Mouse (Mus musculus): ENCODE measurements around the gene Dock3. TPM values are rescaled to one million over a fixed set of nuclear protein-coding genes. Genes with fewer than 3 reads are reported as not detected.
A peak's percentile ranks its signal among the peaks of the same experiment; 100 is the strongest.

The Dock3 gene
- polyA plus RNA-seq, 1 experiment from 2014 or later = 0.91 TPM

DNA sequence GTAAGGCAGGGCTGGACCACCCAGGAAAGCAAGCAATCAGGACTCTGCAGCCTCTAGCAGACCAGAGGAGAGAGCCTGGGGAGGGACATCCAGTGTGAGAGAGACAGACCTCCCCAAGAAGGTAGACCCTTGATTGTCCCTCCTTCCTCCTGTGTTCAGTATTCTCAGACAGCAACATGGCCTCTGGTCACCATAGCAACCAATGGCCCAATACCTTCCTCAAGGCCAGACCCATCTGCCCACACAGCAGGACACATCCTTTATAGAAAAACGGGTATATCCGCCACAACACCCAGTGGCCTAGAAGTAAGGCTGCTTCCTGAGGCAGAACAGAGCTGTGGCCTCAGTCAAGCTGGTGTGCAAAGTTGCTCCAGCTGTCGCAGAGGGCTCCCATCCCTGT is 23.9 kb upstream of the Dock3 start:
- WGBS = 61% methylated on average over 3 of the region's 3 CpGs
- Histone ChIP-seq H3K27ac (ENCODE audit: poor library complexity, severe bottlenecking) (no peak overlapping the region), H3K9ac (no peak overlapping the region), H3K4me1 (replicated peaks) (peaks cover 28% of the 10 kb centered on the region), H3K27me3 (replicated peaks) (no peaks in the 10 kb centered on the region), H3K4me2 (no peak overlapping the region), H3K36me3 (no peaks in the 10 kb centered on the region), H3K4me3 (no peak overlapping the region), H3K9me3 (replicated peaks) (no peaks in the 10 kb centered on the region)
- ATAC-seq (ENCODE audit: insufficient number of reproducible peaks, low FRiP score) = no peak

DNA sequence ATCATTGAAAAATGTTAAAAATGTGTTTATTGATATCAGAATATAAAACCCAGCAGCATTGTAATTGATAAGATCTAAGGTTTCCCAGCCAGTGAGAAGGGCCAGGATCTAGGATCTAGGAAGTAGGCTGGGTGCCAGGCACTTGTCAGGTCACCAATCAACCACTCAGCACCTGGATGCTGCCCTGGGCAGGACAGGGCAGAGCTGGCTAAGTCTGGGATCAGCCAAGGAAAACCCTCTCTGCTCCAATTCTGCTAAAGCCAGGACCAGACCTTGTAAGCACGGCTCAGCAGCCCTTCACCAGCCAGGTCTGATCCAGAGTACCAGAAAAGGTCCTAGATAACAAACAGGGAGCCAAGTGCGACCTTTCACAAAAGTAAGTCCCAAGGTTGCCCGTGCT is 23.2 kb upstream of the Dock3 start:
- Histone ChIP-seq H3K4me3 (no peak overlapping the region), H3K27ac (ENCODE audit: poor library complexity, severe bottlenecking) (no peak overlapping the region), H3K36me3 (no peaks in the 10 kb centered on the region), H3K4me1 (replicated peaks) (peaks cover 22% of the 10 kb centered on the region), H3K27me3 (replicated peaks) (no peaks in the 10 kb centered on the region; the same call in 1 of the 2 replicates), H3K9ac (no peak overlapping the region), H3K9me3 (replicated peaks) (no peaks in the 10 kb centered on the region), H3K4me2 (no peak overlapping the region)
- no peak for ATAC-seq (ENCODE audit: insufficient number of reproducible peaks, low FRiP score)
- WGBS = 64% methylated on average over 3 of the region's 3 CpGs

DNA sequence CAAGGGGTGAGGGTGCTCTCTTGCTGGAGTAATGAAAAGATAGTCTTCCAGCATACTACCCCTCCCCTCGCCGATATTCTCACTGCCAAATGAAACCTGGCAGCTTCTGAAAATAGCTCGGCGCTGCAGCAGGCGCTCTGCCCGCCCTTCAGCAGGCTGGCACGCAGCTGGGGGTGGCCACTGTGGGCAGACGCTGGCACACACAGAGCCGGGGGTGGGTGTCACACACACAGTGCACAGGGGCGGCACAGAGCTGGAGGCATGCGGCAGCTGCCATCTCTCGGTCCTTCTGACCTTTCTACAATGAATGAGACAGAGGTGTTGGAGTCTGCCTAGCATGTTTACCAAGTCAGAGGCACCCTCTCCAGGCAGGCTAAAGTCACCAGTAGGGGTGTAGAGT is 22.8 kb upstream of the Dock3 start:
- 69% methylated on average over 12 of the region's 12 CpGs for WGBS
- Histone ChIP-seq H3K4me2 (peak overlapping the region; percentile 32), H3K9me3 (replicated peaks) (no peaks in the 10 kb centered on the region), H3K27ac (ENCODE audit: poor library complexity, severe bottlenecking) (no peak overlapping the region), H3K27me3 (replicated peaks) (peaks cover under 1% of the 10 kb centered on the region; the same call in 1 of the 2 replicates), H3K4me3 (no peak overlapping the region), H3K9ac (no peak overlapping the region; the same call in 1 of the 2 replicates), H3K4me1 (replicated peaks) (peaks cover 18% of the 10 kb centered on the region), H3K36me3 (no peaks in the 10 kb centered on the region)
- ATAC-seq (ENCODE audit: insufficient number of reproducible peaks, low FRiP score) = no peak

DNA sequence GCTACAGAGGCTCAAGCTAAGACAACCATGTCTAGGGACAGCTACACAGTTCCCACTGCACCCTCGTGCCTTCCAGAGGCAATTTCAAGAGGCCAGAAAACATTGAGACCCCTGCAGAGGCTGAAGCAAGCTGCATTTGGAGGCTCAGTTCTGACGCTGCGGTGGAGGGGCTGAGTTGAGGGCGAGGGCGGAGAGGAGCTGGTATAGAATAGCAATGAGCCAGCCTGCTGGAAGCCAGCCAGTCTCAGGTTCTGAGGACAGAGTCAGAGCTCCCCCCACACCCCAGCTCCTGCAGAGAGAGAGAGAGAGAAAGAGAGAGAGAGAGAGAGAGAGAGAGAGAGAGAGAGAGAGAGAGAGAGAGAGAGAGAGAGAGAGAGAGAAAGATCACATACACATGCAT is 20.5 kb upstream of the Dock3 start:
- Histone ChIP-seq H3K4me1 (replicated peaks) (peaks cover 12% of the 10 kb centered on the region), H3K9ac (no peak overlapping the region), H3K27me3 (replicated peaks) (peaks cover 7% of the 10 kb centered on the region), H3K27ac (ENCODE audit: poor library complexity, severe bottlenecking) (no peak overlapping the region), H3K36me3 (no peaks in the 10 kb centered on the region), H3K4me3 (no peak overlapping the region), H3K9me3 (replicated peaks) (no peaks in the 10 kb centered on the region), H3K4me2 (no peak overlapping the region)
- no peak for ATAC-seq (ENCODE audit: insufficient number of reproducible peaks, low FRiP score)
- 28% methylated on average over 5 of the region's 5 CpGs for WGBS

DNA sequence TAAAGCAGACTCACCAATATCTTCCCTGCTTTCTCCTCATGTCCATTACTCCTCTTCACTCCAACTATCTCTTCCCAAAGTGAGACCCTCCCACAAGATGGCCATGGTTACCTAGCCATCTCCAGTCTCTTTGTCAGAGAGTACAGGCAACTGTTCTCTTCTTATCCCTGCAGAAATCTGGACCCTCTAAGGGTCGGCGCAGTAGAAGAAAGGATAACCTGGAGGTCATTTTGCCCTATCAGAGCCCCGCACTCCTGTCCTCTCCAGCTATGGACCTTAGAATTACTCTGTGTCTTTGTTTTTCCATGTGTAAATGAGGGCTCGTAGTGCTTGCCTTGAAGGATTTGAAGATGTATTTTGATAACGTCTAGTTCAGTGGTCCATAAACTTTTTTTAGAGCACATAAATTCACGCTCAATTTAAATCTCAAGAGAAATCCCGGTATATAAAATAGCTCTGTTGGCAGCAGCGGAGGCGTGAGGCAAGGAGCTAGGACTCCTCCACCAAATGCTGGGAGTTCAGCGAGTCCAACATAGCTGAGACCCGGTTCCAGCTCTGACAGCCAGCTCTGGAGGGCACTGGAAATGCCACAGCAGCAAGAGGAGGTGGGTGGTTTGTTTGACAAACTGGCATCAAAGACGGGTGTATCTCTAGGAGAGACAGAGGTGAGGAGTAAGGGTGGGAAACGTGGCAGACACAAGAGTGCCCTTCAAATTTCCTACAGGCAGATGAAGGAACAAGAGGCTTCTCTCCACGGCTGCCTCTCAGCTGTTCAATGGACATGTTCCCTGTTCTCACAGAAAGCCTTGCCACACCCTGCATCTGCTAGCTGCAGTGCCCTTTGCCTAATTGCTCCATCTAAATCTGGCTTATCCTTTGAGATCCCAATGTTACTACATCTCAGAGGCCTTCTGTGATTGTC is 19.0 kb upstream of the Dock3 start:
- no peak for ATAC-seq (ENCODE audit: insufficient number of reproducible peaks, low FRiP score)
- peaks cover 7% of the 10 kb centered on the region for H3K27me3 ChIP-seq (replicated peaks)
- 75% methylated on average over 14 of the region's 14 CpGs for WGBS
- no peaks in the 10 kb centered on the region for H3K36me3 ChIP-seq
- peaks cover 12% of the 10 kb centered on the region for H3K4me1 ChIP-seq (replicated peaks)
- H3K9me3 ChIP-seq (replicated peaks) = no peaks in the 10 kb centered on the region
- H3K4me2 ChIP-seq = no peak overlapping the region
- H3K4me3 ChIP-seq = no peak overlapping the region
- no peak overlapping the region for H3K9ac ChIP-seq
- H3K27ac ChIP-seq (ENCODE audit: poor library complexity, severe bottlenecking) = no peak overlapping the region

DNA sequence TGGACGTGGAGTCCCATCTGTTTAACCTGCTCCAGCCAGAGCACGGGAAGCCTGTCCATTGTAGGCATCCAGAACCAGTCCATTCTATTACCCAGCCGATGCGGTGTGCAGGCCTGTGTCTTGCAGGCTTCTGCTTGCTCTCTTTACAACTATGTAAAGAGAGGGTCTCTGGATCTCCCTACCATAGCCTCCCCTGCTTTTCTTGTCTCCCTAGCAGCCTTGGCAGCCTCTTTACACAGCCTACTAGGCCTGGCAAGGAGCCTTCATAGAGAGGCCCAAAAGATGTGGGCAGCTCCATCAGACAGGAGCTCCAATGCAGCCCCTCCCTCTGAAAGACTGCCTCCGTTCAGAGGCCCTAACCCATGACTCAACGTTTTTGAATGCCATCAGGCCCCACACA is 17.4 kb upstream of the Dock3 start:
- peaks cover 2% of the 10 kb centered on the region for H3K4me1 ChIP-seq (replicated peaks)
- H3K4me2 ChIP-seq = no peak overlapping the region
- ATAC-seq (ENCODE audit: insufficient number of reproducible peaks, low FRiP score) = no peak; the same call in 1 of the 2 replicates
- H3K9me3 ChIP-seq (replicated peaks) = no peaks in the 10 kb centered on the region
- peaks cover 7% of the 10 kb centered on the region for H3K27me3 ChIP-seq (replicated peaks)
- no peaks in the 10 kb centered on the region for H3K36me3 ChIP-seq
- 67% methylated on average over 6 of the region's 6 CpGs for WGBS
- H3K4me3 ChIP-seq = no peak overlapping the region
- no peak overlapping the region for H3K9ac ChIP-seq
- H3K27ac ChIP-seq (ENCODE audit: poor library complexity, severe bottlenecking) = no peak overlapping the region

DNA sequence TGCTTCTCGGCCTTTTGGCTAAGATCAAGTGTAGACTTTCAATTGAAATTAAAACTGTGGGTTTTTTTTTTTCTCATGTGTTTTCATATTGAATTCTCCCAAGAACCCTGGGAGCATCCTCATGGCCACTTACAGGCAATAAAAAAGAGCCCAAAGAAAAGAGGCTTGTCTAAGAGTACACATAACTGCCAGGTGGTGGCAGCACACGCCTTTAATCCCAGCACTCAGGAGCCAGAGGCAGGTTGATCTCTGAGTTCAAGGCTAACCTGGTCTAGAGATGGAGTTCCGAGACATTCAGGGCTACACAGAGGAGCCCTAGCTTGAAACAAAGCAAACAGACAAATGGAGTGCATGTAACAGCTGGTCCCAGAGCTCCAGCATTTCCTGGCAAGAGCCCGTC is 14.5 kb upstream of the Dock3 start:
- H3K9ac ChIP-seq = no peak overlapping the region
- H3K9me3 ChIP-seq (replicated peaks) = no peaks in the 10 kb centered on the region
- no peaks in the 10 kb centered on the region for H3K4me1 ChIP-seq (replicated peaks)
- H3K4me2 ChIP-seq = no peak overlapping the region
- ATAC-seq (ENCODE audit: insufficient number of reproducible peaks, low FRiP score) = no peak
- H3K4me3 ChIP-seq = no peak overlapping the region
- H3K27ac ChIP-seq (ENCODE audit: poor library complexity, severe bottlenecking) = no peak overlapping the region
- 55% methylated on average over 4 of the region's 4 CpGs for WGBS
- peaks cover 12% of the 10 kb centered on the region for H3K27me3 ChIP-seq (replicated peaks)
- H3K36me3 ChIP-seq = no peaks in the 10 kb centered on the region

DNA sequence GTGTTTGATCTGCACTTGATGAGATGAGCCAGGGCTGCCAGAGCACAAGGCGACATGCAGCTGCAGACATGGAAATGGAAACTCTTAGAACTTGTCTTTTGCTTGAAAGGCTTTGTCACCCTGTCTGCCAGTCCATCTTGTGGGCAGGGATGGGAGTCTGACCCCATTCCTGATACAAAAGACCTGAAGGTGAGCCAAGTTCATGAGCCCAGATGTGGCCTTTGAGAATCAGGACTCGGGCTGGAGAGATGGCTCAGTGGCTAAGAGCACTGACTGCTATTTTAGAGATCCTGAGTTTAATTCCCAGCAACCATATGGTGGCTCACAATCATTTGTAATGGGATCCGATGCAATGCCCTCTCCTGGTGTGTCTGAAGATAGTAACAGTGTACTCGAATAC is 13.6 kb upstream of the Dock3 start:
- Histone ChIP-seq H3K9ac (no peak overlapping the region), H3K4me2 (no peak overlapping the region), H3K4me3 (no peak overlapping the region), H3K27me3 (replicated peaks) (peaks cover 12% of the 10 kb centered on the region), H3K27ac (ENCODE audit: poor library complexity, severe bottlenecking) (no peak overlapping the region), H3K36me3 (no peaks in the 10 kb centered on the region), H3K4me1 (replicated peaks) (no peaks in the 10 kb centered on the region), H3K9me3 (replicated peaks) (no peaks in the 10 kb centered on the region)
- WGBS = 78% methylated on average over 4 of the region's 4 CpGs
- no peak for ATAC-seq (ENCODE audit: insufficient number of reproducible peaks, low FRiP score)

DNA sequence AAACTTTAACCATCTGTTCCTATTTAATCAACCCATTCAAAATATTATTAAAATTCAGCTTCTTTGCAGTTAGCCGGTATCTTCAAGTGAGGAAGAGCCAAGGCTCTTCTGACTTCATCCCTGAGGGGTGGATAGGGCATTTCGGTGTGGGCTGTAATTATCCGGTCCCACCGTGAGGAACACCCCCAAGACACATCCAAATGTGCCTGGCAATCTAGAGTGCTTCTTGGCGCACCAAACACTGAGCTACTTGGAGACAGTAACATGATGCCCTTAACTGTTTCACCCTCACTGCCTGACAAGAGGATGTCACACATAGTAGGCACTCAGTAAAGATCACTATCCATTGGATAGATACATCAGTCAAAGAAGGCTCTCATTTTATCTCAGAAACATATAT is 4.4 kb upstream of the Dock3 start:
- Histone ChIP-seq H3K9me3 (replicated peaks) (no peaks in the 10 kb centered on the region), H3K27me3 (replicated peaks) (peaks cover 84% of the 10 kb centered on the region), H3K9ac (no peak overlapping the region), H3K4me3 (no peak overlapping the region), H3K4me1 (replicated peaks) (peaks cover 3% of the 10 kb centered on the region; the same call in 1 of the 2 replicates), H3K27ac (ENCODE audit: poor library complexity, severe bottlenecking) (no peak overlapping the region), H3K4me2 (no peak overlapping the region), H3K36me3 (no peaks in the 10 kb centered on the region)
- WGBS = 67% methylated on average over 5 of the region's 5 CpGs
- ATAC-seq (ENCODE audit: insufficient number of reproducible peaks, low FRiP score) = no peak

DNA sequence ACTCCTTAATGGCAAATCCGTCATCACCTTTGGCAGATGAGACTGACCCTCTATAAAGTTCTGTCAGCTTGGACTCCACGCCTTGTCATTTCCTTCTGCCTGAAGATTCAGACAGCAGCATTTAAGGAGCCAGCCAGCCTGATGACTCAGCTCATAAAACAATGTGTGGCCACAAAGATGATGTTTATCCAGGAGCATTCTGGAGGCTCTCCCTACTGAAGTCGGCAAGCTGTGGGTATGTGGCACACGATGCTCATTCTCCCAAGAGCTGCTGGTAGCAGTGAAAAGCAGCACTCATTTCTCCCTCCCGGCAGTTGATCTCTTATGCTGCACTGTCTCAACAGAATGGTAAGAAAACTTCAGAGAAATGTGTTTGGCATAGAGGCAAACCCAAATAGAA is 3.6 kb upstream of the Dock3 start:
- H3K9ac ChIP-seq = no peak overlapping the region
- peaks cover 87% of the 10 kb centered on the region for H3K27me3 ChIP-seq (replicated peaks)
- peaks cover 6% of the 10 kb centered on the region; the same call in 1 of the 2 replicates for H3K4me1 ChIP-seq (replicated peaks)
- H3K4me2 ChIP-seq = no peak overlapping the region
- no peak overlapping the region for H3K4me3 ChIP-seq
- ATAC-seq (ENCODE audit: insufficient number of reproducible peaks, low FRiP score) = no peak
- no peaks in the 10 kb centered on the region for H3K36me3 ChIP-seq
- H3K27ac ChIP-seq (ENCODE audit: poor library complexity, severe bottlenecking) = no peak overlapping the region
- WGBS = 43% methylated on average over 5 of the region's 5 CpGs
- H3K9me3 ChIP-seq (replicated peaks) = no peaks in the 10 kb centered on the region

DNA sequence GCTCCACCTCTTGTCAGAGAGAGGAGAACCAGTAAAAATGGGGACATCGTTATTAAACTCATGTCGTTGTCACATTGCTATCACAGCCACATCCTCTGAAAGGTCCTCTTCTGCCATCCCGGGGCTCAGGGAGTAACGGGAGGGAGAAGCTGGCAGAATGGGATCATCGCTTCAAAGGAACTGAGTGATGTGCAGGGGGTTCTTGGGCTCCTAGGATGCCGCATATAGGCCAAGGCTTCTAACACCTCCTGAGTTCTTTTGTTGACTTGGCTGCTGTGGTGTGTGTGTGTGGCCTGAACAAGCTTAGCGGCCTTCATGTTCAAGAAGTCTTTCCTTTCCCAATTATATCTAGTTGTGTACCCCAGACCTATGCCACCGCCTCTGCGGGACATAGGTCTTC is 431 bp upstream of the Dock3 start:
- H3K9ac ChIP-seq = no peak overlapping the region; the same call in 1 of the 2 replicates
- peak overlapping the region; percentile 68 for H3K4me3 ChIP-seq
- no peaks in the 10 kb centered on the region for H3K36me3 ChIP-seq
- H3K27me3 ChIP-seq (replicated peaks) = peaks cover 78% of the 10 kb centered on the region
- no peak for ATAC-seq (ENCODE audit: insufficient number of reproducible peaks, low FRiP score)
- peak overlapping the region; percentile 100 for H3K4me2 ChIP-seq
- no peaks in the 10 kb centered on the region for H3K9me3 ChIP-seq (replicated peaks)
- 19% methylated on average over 9 of the region's 9 CpGs for WGBS
- no peak overlapping the region for H3K27ac ChIP-seq (ENCODE audit: poor library complexity, severe bottlenecking)
- peaks cover 6% of the 10 kb centered on the region; the same call in 1 of the 2 replicates for H3K4me1 ChIP-seq (replicated peaks)
